Mouse (Mus musculus): Measurements from ENCODE around the gene Defb23.

- TF ChIP-seq POLR2A (IDR thresholded peaks at IDR 0.05; ENCODE audit: extremely low read depth, insufficient read depth, low read length) (no peak), CTCF (IDR thresholded peaks at IDR 0.05; ENCODE audit: low read depth, low read length) (no peak)
These were observed 21.1 kb downstream of the Defb23 start for GRCm38 (mm10) chr2:152443281-152443680.
